Mouse (Mus musculus) embryo, embryonic 11.5 days (tissue): ENCODE results near the gene Mef2c.

Experiments used
- DNase-seq: peaks from one replicate; pipeline ENCODE4 v3.0.0-alpha.2; 2012; ENCODE audit warnings: low read depth, low spot score

Gene Mef2c

DNA sequence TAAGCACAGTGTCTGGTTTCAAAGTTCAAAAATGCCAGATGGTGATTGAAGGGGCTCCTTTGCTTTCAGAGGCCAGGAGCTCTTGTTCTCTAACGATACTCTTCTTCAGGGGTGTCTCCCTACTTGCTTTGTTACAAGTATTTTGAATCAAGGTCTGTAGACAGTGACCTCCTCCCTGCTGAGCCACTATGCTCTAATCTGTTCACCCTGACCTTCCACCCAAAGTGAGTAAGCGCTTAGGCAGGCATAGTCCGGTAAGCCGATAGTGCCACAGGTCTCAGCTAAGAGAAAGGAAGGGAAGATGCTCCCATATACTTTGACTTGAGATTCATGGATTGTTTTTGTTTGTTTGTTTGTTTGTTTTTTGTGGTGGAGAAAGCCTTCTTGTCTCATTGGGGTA lies 69.5 kb downstream of the Mef2c start:
- DNase-seq, result no peak

DNA sequence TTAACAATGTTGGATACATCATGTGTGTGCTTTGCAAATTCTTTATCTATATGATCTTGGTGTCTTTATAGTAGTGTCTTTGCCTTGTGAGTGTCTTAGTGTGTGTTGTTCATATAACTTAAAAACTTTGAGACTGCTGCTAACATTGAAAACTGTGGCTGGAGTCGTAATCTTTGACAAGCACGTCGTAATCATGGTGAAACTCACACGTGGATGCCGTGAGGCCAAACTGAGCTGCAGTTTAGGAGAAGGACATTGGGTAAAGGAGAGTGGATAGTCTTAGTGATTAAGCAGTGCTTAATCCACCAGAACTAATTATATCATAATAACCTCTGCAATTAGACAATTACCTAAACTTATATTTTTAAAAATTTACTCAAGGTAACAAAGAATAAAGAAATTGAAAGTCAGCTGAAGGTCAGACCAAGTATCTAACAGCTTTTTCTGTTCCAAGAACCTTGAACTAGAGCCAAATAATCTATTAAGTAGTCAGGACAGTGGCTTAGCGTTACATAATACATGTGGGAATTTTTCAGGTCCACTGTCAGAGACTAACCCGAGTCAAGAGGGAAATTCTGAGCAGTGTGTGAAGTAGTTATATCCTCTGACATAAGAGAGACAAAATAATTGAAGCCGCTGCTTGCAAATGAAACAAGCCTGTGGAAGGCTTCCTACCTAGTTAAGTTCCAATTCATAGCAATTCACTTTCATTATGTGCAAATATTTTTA lies 70.2 kb downstream of the Mef2c start:
- no peak for DNase-seq

DNA sequence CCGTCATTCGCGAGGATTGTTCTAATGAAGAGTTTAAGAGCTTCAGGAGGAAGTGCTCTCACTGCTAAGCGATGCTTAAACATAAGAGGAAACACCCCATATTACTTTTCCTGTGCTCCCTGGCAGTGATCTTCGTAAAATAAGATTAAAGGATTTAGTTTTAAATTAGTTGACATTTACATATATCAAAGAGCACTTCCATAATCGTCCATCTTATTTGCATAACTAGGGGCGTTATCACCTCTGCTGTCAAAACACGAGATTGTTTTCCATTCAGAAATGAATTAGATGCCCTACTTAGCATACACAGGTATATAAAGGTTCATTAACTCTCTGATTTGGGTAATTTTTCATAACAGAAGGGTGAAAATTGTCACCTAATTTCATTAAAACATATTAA lies 71.0 kb downstream of the Mef2c start:
- no peak for DNase-seq

DNA sequence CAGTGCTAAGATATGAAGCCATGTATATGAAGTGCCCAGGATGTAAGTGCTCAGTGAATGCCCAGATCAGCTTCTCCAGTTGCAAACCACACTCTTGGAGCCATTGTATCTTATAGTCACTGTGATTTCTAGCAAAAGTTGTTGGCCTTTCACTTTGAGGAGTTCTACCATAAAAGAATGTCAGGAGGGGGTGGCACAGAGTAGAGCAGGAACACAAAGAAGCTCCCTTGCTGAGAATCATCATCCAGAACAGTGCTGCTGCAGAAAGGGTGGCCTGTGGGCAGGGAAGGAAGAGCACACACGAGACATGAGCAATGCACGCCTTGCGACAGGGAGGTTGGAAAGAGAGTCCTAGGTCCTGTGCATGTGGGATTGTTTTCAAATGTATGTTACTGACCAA lies 75.6 kb downstream of the Mef2c start:
- no peak for DNase-seq

DNA sequence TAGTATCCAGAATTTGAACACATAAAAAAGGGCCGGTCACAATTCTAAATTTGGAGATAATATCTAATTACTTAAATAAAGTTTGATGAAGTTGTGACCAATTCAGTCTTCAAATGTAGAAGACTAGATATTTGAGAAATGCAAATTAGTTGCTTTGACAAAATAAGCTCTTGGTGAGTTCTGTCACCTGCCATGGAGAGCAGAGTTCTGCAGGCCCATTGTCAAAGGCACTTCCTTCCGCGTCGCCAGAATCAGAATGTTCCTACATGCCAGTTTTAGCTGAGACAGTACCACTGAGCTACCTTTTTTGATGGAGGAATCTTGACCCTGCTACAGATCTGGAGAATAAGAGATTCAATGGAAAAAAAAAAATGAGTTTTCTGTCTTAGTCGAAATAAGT lies 77.0 kb downstream of the Mef2c start:
- no peak for DNase-seq

DNA sequence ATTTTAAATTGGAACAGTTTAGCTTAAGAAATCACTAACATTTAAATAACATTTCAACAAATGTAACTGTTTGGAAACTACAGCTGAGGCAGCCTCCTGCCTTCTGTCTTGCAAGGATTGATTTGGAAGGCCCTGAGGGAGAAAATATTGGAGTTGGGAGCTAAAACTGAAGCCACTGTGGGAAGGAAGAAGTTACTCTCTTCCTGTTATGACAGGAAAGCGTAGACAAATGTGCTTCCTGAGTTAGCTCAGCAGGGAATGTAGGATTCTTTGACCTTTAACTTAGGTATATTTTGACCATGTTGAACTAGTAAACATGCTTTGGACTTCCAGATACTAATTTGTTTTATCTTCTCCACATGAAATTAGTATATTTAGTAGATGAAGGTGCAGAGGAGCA lies 78.7 kb downstream of the Mef2c start:
- no peak for DNase-seq

DNA sequence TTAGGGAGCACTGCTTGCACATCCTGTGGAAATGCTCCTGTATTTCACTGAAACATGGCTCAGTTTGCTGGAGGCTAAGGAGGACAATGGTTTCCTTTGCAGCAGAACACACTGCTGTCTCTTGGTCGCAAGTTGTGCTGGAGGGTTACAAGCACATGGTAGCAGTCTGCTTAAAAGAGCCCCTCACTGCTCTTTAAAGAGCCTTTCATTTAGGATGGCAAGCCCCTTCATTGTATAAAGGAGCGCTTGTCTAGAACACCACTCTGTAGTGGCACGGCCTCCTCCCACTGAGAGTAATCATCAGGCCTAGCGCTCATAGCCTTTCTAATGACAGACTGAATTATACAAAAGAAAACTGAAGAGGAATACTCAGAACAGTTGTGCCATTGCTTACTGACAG lies 80.0 kb downstream of the Mef2c start:
- no peak for DNase-seq

DNA sequence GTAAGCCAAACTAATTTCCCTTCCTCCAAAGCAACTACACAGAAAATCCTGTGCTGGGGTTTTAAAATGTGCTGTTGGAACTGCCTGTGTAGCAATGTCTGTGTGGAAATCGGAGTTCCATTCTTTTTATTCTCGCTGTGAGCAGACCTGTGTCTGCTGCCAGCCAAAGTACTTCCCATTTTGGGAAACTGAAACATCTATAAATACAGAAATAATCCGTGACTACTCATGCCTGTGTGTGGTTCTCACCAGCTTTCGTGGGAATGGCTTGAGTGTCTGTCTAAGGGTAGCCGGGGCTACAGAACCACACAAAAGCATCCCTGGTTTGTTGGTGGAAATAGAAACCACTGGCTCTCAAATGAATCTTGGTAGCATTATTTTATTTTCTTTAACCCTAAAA lies 81.5 kb downstream of the Mef2c start:
- no peak for DNase-seq

DNA sequence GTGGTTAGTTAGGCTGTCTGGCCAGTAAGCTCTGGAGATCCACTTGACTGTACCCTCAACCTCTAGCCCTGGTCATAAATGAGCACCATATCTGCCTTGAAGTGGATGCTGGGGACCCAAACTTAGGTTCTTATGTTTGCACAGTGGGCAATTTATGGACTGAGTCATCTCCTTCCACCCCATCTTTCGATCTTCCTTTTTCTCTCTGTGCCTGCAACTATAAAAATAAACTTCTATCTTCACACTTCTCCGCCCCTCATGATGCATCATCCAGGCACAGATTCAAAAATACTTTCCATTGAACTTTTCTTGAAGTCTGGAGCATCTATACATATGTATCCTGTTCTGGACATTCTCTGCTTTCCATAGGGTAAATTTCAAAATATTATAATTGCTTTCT lies 84.4 kb downstream of the Mef2c start:
- no peak for DNase-seq

DNA sequence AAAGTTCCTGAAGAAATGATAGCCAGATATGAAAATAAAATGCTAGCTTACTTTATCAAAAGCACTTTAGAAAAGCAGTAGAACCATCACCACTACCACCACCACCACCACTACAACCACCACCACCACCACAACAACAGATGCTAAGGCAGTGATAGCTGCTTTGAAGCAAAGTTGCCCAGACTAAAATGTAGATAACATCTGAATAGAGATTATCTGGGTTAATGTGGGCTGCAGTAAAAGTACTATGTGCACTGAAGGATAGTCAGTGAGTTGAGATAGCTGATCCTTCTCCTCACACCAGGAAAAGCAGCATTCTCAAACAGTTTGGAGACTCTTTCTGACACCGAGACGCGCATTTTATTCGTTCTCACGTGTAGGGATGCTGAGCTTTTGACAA lies 87.1 kb downstream of the Mef2c start:
- DNase-seq, result no peak

DNA sequence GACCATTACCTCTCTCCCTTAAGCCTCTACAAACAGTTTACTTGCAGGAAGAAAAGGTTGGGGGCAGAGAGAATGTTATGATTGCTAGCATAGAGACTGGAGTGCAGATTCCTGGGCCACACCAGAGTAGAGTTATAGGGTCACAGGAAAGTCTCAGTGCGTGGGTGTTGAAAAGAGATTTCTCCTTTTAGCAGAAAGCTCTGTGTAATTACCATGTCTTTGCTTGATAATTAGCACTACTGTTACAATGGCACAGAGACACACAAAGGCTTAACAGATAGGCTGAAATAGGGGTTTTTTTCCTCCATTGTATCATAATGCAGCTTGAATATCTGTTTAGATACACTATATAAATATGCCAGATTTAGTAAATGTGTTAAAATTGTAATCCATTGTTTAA lies 91.6 kb downstream of the Mef2c start:
- DNase-seq, result no peak

DNA sequence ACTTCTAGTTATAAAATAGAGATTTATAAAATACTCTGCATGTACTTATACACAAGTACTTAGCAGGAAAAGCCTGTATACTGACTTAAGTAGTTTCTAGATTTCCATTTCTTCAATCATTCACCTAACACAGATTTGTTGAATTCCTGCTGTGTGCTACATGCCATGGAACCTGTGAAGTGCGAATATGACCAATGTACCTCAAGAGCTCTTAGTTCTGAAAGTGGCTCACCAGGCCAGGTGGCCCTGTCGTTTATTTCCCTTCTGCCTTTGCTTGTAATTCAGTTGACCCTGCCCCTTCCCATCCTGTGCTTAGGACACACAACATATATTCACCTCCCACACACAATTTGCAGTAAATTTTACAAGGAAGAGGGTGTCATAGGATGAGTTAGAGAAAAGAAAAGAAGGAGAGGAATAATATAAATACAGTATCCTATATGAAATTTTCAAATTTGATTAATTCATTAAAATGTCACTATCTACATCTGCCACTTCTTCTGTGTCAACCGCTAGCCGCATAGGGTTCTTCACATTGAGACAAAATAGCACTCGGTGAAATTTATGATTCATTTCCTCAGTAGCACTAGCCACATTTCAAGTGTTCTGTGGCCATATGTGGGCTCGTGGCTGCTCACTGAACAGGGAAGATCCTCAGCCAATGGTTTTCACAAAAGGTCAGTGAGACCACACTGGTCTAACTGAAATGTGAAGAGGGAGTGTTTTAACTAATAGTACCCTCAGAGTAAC lies 93.3 kb downstream of the Mef2c start:
- DNase-seq, result no peak

DNA sequence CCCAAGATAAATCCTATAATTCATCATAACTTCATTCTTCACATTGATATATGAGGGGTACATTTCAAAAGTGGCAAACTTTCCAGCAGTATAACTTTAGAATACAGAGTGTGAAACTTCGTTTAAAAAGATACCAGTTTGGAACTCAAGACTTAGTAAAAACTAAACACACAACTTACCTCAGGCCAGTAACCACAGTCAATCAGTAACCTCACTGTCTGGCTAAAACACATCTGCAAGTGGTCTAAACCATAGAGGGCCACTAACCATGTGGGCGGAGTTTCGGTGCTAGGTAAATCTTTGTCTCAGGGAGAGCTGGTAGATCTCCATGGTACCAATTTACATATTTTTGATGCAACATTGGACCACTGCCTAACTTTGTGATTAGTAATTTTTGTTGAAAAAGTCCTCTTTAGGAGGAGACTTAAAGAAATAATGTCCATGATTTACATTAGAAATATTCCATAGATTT lies 93.9 kb downstream of the Mef2c start:
- no peak for DNase-seq

DNA sequence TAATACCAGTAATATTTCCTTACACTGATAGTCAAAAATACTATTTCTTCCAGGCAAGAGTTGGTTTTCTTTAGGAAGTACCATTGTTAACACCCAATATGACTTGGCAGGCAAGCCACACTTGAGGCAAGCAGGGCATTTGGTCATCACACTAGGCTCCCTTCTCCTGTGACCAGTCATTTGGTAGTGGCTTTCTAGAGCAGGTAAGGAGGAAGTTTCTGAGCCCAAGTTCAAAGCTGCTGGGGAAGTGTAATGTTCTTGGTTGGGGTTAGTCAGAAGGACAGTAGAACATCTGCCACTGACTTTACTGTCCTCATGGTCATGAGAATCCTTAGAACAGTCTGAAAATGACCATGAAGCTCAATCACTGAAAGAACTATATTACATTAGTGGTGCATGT lies 96.5 kb downstream of the Mef2c start:
- no peak for DNase-seq

DNA sequence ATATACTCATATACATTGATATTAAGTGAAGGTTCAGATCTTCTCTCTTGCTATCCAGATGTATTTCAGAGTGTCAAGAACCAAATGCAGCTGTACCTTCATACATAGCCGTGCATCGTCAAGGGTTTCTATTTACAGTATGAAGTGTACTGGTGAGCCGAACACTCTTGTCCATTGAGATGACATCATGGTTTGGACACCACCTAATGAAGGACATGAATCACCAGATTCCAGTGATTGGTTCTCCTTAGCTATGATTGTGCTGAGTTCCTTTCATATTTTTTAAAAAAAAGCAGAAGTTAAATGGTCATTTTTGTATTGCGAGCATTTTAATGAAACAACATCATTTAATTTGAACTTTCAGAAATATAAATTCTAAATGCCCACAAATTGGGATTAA lies 97.9 kb downstream of the Mef2c start:
- no peak for DNase-seq

DNA sequence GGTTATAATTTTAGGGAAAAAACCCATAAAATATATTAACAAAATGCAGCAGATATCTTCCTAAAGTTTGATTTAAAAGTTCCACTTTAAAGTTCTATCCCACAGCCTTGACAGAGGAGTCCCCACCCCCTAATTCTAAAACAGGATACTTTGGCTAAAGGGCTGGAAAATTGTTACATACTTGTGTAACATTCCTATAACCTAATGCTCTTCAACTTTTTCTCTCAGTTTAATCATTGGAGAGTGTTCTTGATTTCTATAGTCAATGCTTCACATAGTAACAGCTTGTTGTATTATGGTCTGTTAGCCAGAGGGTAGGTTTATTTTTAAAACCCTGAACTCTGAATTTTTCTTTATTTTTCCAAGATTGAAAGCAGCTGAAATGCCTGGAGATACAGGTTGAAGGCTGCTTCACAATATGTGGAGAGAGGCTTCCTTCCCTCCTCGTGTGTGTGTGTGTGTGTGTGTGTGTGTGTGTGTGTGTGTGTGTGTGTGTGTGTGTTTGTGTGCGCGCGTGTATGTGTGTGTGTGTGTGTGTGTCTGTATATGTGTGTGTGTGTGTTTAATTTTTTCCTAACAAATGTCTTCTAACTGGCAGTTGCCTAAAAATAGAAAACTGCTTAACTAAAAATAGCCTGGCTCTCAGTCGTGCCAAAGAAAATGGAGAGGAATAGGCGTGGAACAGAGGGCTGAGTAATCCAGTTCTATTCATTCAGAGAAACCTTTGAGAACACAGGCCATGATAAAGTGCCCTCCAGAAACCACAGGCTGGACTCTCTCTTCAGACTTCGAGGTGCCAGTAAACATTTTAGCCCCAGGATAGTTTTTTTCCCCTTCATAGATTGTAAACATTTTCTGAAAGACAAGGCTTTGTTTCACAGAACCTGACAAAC lies 99.8 kb downstream of the Mef2c start:
- no peak for DNase-seq

DNA sequence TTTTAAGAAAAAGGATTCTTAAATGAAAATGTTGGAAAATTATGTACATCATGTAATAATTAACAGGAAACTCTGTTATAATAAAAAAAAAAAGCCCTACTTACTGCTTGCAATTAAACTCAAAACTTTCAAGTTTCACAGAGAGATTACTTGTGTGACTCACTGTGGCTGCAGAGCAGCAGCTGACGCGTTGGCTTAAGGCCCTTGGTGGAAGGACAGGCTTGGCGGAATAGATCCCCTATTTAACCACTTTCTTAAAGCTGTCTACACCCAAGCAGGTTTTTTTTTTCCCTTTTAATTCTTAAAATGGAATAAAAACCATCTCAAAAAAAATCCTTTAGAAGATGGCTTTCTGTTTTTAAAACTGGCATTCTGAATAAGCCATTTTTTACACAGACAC lies 100.5 kb downstream of the Mef2c start:
- DNase-seq, result no peak

DNA sequence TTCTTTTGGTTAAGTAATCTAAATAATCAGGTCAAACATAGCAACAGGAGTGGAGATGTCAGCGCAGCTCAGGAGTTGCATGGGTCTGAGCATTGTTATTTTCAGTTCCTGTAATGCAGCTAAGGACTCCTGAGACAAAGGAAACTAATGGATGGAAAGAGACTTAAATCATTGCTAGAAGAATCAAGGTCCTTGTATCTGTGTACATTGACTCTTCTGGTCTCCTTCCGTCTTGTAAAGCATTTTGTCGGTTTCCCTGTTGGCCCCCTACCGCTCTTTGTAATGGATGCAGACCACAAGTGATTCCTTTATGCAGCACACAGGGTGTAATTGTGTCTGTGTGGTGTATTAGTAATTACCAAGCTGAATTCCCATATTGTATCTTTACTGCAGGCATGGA lies 101.0 kb downstream of the Mef2c start:
- DNase-seq, result no peak

DNA sequence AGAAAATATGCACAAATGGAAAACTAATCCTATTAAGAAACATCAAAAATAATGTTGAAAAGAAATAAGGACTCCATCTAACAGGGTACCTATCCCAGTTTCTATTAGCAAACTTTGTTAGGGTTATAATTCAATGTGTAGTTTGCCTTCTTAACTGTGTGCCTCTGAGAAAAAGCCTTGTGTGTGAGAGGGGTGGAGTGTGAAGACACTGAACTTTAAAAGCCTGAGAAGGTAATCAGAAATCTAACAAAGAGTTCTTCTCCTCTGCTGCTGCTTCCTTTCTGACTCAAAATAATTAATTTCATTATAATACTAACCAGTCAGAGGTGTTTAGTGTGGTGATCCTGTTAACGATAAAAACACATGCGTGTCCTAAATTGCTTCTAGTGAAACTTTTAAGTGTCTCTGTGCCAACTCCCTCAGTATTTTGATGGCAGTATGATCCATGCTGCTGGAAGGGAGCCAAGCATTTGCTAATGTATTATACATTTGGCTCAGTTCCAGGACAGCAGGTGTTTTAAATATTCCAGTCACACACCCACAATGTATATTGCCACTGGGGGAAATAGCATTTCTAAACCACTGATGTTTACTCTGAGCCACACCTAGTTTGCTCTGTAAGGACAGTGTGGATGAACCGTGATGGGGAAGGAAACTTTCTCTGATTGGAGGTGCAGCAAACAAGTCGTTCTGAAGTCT lies 104.2 kb downstream of the Mef2c start:
- DNase-seq, result peak; percentile 46

DNA sequence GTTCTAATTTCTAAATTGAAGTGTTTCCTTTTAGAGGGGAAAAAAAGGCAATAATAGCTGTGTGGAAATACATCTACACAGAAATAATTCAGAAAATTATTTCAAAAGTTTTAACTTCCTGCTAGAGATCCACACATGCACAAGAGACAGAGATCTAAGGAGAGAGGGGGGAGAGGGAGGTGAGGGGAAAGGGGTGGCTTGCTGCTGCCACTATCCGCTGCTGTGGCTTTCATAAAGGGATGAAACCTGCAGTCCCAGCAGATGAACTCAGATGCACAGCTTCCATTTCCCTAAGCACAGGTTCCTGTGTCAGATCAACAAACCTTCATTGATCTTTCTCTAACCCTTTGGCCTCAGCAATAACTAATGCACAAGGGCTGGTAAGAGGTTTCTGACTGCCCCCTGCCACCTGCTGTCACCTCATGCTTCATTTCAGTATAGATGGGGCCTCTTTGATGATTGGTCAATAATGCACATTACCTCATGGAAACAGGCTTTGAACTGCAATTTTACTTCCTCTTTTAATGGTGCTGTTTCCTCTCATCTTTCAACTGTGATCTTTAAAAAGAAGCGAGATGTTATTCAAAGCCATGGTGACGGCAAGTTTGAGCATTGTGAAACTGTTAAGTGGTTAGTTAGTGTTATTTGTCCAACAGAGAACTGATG lies 105.2 kb downstream of the Mef2c start:
- DNase-seq, result no peak

DNA sequence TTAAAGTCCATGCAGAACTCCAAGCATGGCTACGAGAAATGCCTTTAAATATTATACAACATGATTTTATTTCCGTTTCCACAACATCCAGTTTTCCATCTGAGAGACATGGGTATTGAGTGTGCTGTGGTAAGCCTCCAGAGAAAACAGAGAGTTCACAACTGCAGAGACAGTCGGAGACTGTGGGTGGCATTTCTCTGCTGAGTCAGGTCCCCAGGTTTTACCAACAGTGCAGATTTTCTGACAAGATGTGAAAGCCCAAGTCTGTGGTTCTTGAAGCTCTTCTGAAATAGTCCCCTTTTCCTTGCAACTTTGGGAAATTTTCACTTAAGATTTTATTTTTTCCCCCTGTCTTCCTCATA lies 105.7 kb downstream of the Mef2c start:
- DNase-seq, result no peak
